ENCODE assay signal across 8 mouse cellular contexts in genomic region chr11:57644245-57645017, GRCm38 (mm10). TPM values are rescaled to one million over a fixed set of nuclear protein-coding genes. Genes with fewer than 3 reads are reported as not detected.
A peak's percentile ranks its signal among the peaks of the same experiment; 100 is the strongest.
DNase-seq lines count a peak whose midpoint lies in the region; ATAC-seq and TF ChIP-seq lines count a peak whose summit lies in the region.

No protein-coding gene starts in this region.

- peaks cover 8% of the 10 kb centered on the region for H3K4me1 ChIP-seq in forebrain, postnatal 0 days (ENCODE audit: insufficient read depth)
- H3K4me1 ChIP-seq in liver, embryonic 16.5 days (ENCODE audit: control insufficient read depth, low read depth, low read length) = peaks cover 37% of the 10 kb centered on the region

- DNase-seq in layer of hippocampus, adult 11-12 months (ENCODE audit: low spot score) = peak; percentile 59
- DNase-seq in layer of hippocampus, postnatal 25 days (ENCODE audit: extremely low spot score in 1 of 2, low spot score in 1 of 2) = no peak
- DNase-seq in adrenal gland, postnatal 36 days = peak; percentile 35 to 58
- DNase-seq in forebrain, postnatal 0 days = peak; percentile 31
- DNase-seq in induced T-regulatory cell, adult 2 months (ENCODE audit: low read depth) = peak; percentile 66
- DNase-seq in naive thymus-derived CD4-positive, alpha-beta T cell, adult 2 months (ENCODE audit: low read depth) = peak; percentile 73
- DNase-seq in thymus, postnatal 36 days = peak; percentile 55 to 63

- H3K27me3 ChIP-seq in forebrain, postnatal 0 days (ENCODE audit: insufficient read depth, low read length) = no peaks in the 10 kb centered on the region
- H3K27me3 ChIP-seq in liver, embryonic 16.5 days (ENCODE audit: control insufficient read depth, insufficient read depth, low read depth, low read length) = no peaks in the 10 kb centered on the region; the same call in 1 of the 2 replicates

- no peaks in the 10 kb centered on the region for H3K36me3 ChIP-seq in forebrain, postnatal 0 days (ENCODE audit: insufficient read depth)
- peaks cover 5% of the 10 kb centered on the region for H3K36me3 ChIP-seq in liver, embryonic 16.5 days (ENCODE audit: control insufficient read depth, insufficient read depth)

- H3K27ac ChIP-seq in forebrain, postnatal 0 days (ENCODE audit: low read depth, low read length) = peak overlapping the region; percentile 72; the same call in 1 of the 2 replicates
- H3K27ac ChIP-seq in liver, embryonic 16.5 days (ENCODE audit: low read length) = peak overlapping the region; percentile 81

- H3K4me3 ChIP-seq in forebrain, postnatal 0 days (ENCODE audit: low read depth, low read length) = peak overlapping the region; percentile 71
- H3K4me3 ChIP-seq in liver, embryonic 16.5 days (ENCODE audit: low read depth, low read length) = peak overlapping the region; percentile 95

- peak; percentile 57 for ATAC-seq in forebrain, postnatal 0 days
- ATAC-seq in liver, embryonic 16.5 days (ENCODE audit: low read depth) = peak; percentile 54

- TF ChIP-seq CTCF in forebrain, postnatal 0 days (IDR thresholded peaks at IDR 0.05; ENCODE audit: low read depth) = no peak

- H3K9me3 ChIP-seq in forebrain, postnatal 0 days (ENCODE audit: low read length) = no peaks in the 10 kb centered on the region
- H3K9me3 ChIP-seq in liver, embryonic 16.5 days (replicated peaks; ENCODE audit: control insufficient read depth, low read length) = no peaks in the 10 kb centered on the region

- peak overlapping the region; percentile 88 for H3K9ac ChIP-seq in forebrain, postnatal 0 days
- peak overlapping the region; percentile 99 for H3K9ac ChIP-seq in liver, embryonic 16.5 days (ENCODE audit: low read depth, low read length)

- peak overlapping the region; percentile 97 for H3K4me2 ChIP-seq in forebrain, postnatal 0 days (ENCODE audit: low read depth)
- H3K4me2 ChIP-seq in liver, embryonic 16.5 days (ENCODE audit: low read depth, low read length) = peak overlapping the region; percentile 94

- WGBS in forebrain, postnatal 0 days = 2% methylated on average over 30 of the region's 30 CpGs
- WGBS in liver, embryonic 16.5 days (ENCODE audit: insufficient replicate concordance) = under 1% methylated on average over 30 of the region's 30 CpGs

RNA-seq across cellular contexts. Expression of gene Galnt10, which starts 0.8 kb away (rescaled TPM):
- 1 to 10 TPM; 7.1 TPM for total RNA-seq in layer of hippocampus, postnatal 25 days (2021)
- total RNA-seq in adrenal gland, postnatal 36 days (2021) = 10 to 100 TPM; 47.0 to 51.6 TPM
- total RNA-seq in forebrain, postnatal 0 days (2014; rRNA removed) = 14.5 and 20.7 TPM in 2 replicates
- 8.0 and 9.5 TPM in 2 replicates for polyA plus RNA-seq in forebrain, postnatal 0 days (2015; fragmentation: Nextera tagmentation; extraction: Ambion mirVana)
- polyA plus RNA-seq in liver, embryonic 16.5 days (2015; fragmentation: Nextera tagmentation; extraction: Ambion mirVana) = 24.1 and 26.3 TPM in 2 replicates

Comparison
In these comparisons a context has a peak if more than half of its experiments do, and no peak if none do; other contexts are left out.
1. DNase-seq: peak in layer of hippocampus, adult 11-12 months (single experiment), adrenal gland, postnatal 36 days (2 of 2), forebrain, postnatal 0 days (single experiment), induced T-regulatory cell, adult 2 months (single experiment), naive thymus-derived CD4-positive, alpha-beta T cell, adult 2 months (single experiment) and thymus, postnatal 36 days (2 of 2); none in layer of hippocampus, postnatal 25 days (0 of 2).